Mouse (Mus musculus) hindbrain, embryonic 15.5 days (tissue): ENCODE measurements around the gene Ezh1. TPM values are rescaled to one million over a fixed set of nuclear protein-coding genes. Genes with fewer than 3 reads are reported as not detected.
"Not testable (repeated sequence)": the region's sequence is repeated elsewhere in the genome, so short reads cannot be mapped to it uniquely, and the experiment has no call there.

ENCODE experiments used
- ATAC-seq: fragments of 200-750 bp; cut with Nextera tagmentation; 2 replicates; pipeline ENCODE4 v1.8.0; 2017; ENCODE audit warnings: low read depth, moderate number of reproducible peaks, moderate TSS enrichment; ENCODE audit not compliant: low FRiP score
- H3K27ac ChIP-seq: fragments of 300-500 bp; sonication (generic); replicated peaks from 2 replicates; pipeline ENCODE4 v1.5.1; 2015; ENCODE audit warnings: mild to moderate bottlenecking, inconsistent platforms
- H3K27me3 ChIP-seq: fragments of 300-500 bp; sonication (generic); 2 replicates; pipeline ENCODE4 v1.6.1; 2015; ENCODE audit warnings: control low read depth, inconsistent platforms
- H3K36me3 ChIP-seq: fragments of 300-500 bp; sonication (generic); 2 replicates; pipeline ENCODE4 v1.6.1; 2015; ENCODE audit warnings: control low read depth, inconsistent platforms
- H3K4me1 ChIP-seq: fragments of 300-500 bp; sonication (generic); replicated peaks from 2 replicates; pipeline ENCODE4 v1.6.1; 2015; ENCODE audit warnings: control low read depth, inconsistent platforms
- H3K4me2 ChIP-seq: fragments of 300-500 bp; sonication (generic); 2 replicates; pipeline ENCODE4 v1.6.1; 2015; ENCODE audit warnings: moderate library complexity, mild to moderate bottlenecking, inconsistent platforms
- H3K4me3 ChIP-seq: fragments of 300-500 bp; sonication (generic); 2 replicates; pipeline ENCODE4 v1.5.1; 2015; ENCODE audit warnings: mild to moderate bottlenecking, inconsistent platforms
- H3K9ac ChIP-seq: fragments of 300-500 bp; sonication (generic); 2 replicates; pipeline ENCODE4 v1.6.1; 2015; ENCODE audit warnings: inconsistent platforms
- H3K9me3 ChIP-seq: fragments of 300-500 bp; sonication (generic); 2 replicates; pipeline ENCODE4 v1.6.1; 2016; ENCODE audit warnings: control low read depth, inconsistent platforms
- WGBS: fragments of 180-500 bp; shearing (Covaris S2); methylation state at CpG from one replicate; pipeline ENCODE4 v1.1.7; 2015; 5-methylcytosine and 5-hydroxymethylcytosine counted together
- polyA plus RNA-seq: library from polyadenylated mRNA; unstranded; fragments of >200 nt; fragmentation: Nextera tagmentation; extraction: Ambion mirVana; gene quantifications from 2 replicates; pipeline ENCODE4 v1.2.1, GENCODE M21; 2015

Ezh1 gene
- polyA plus RNA-seq, 1 experiment from 2014 or later, result 27.4 TPM

DNA sequence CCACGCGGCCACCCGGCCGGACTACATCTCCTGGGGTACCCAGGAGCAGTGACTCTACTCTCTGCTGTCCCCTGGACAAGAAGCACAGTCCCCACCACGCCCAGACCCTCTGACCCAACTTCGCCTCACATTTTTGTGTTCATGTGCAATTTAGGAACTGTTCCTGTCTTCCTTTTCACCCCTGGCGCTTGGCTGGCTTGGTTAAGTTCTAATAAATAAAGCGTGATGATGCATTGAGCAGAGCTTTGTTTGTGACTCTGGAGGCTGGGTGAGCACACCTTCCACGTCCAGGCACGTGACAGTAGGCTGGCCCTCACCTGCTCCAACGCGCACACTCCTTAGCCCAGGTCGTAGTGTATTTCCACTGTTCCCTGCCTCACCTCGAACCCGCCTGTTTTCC lies 64.7 kb downstream of the Ezh1 start:
- peaks cover 10% of the 10 kb centered on the region for H3K4me1 ChIP-seq
- H3K36me3 ChIP-seq, result peaks cover 20% of the 10 kb centered on the region; the same call in 1 of the 2 replicates
- H3K4me2 ChIP-seq, result no peak overlapping the region
- no peak overlapping the region for H3K4me3 ChIP-seq
- no peak for ATAC-seq
- no peak overlapping the region for H3K27ac ChIP-seq
- H3K27me3 ChIP-seq, result peaks cover 39% of the 10 kb centered on the region
- no peak overlapping the region for H3K9ac ChIP-seq
- H3K9me3 ChIP-seq, result no peaks in the 10 kb centered on the region
- 91% methylated on average over 15 of the region's 15 CpGs for WGBS

DNA sequence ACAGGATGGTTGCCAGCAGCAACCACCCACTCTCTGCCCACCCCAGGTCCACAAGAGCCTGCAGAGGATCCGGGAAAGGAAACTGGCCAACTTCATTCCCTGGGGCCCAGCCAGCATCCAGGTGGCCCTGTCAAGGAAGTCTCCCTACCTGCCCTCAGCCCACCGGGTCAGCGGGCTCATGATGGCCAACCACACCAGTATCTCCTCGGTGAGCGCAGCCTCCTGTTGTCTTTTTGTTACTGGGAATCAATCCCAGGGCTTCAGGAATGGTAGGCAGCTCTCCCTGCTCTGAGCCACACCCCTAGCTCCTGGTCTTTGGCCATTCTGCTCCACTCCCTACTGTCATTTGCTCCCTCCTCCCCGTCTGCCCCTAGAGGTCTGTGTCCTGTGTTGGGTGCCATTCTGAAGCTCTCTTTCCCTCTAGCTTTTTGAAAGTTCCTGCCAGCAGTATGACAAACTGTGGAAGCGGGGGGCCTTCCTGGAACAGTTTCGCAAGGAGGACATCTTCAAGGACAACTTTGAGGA lies 65.2 kb downstream of the Ezh1 start:
- not testable (repeated sequence) for H3K27ac ChIP-seq, H3K4me2 ChIP-seq, H3K9me3 ChIP-seq, H3K4me3 ChIP-seq, ATAC-seq, H3K9ac ChIP-seq
- Histone ChIP-seq H3K4me1 (peaks cover 15% of the 10 kb centered on the region), H3K36me3 (0 out of 2 replicates have a peak, but pooled peaks cover 16% of the 10 kb centered on the region), H3K27me3 (peaks cover 34% of the 10 kb centered on the region)
- WGBS, result 79% methylated on average over 8 of the region's 8 CpGs

DNA sequence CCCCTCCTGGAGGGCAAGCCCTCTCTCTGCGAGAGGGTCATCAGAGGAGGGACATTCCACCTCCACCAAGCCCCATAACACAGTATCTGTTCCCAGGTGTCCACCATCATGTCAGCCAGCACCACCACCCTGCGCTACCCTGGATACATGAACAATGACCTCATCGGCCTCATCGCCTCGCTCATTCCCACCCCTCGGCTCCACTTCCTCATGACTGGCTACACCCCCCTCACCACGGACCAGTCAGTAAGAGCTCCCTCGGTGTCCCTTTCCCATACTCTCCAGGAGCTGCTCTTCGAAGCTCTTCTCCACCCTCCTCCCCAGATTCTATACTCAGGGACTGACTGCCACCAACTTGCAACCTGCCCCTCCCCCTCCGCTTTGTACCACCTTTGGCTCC lies 66.1 kb downstream of the Ezh1 start:
- H3K9ac ChIP-seq, H3K4me2 ChIP-seq, H3K9me3 ChIP-seq, ATAC-seq, H3K4me3 ChIP-seq, H3K27ac ChIP-seq: not testable (repeated sequence)
- peaks cover 26% of the 10 kb centered on the region for H3K27me3 ChIP-seq
- H3K4me1 ChIP-seq, result peaks cover 20% of the 10 kb centered on the region
- 0 out of 2 replicates have a peak, but pooled peaks cover 11% of the 10 kb centered on the region for H3K36me3 ChIP-seq
- 81% methylated on average over 10 of the region's 10 CpGs for WGBS

DNA sequence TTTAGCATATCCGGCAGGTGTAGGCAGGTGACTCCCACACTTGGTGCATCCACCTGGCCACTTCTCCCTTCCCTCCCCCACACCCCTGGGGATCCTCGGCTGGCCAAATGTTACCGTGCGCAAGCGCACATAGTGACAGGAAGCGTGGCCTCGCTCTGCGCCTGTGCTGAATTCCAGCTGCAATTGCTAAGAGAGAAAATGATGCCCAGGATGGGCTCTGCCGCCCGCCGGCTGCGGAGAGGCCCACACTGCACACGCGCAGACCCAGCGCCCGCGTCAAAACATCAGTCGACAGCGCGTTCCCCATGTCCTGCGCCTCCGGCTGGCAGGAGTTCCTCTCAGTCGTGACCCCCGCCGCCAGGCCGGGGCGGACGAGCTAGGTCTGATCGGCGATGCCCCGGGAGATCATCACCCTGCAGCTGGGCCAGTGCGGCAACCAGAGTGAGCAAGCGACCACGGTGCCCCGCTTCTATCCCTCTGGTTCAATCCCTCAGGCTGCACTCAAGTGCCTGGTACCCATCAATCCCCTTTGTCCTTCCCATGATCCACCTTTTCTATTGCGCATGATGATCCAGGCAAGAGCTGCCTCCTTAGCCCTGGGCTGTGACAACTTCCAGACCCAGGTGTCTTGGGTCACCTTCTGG lies 70.4 kb downstream of the Ezh1 start, which contains the start of gene Tubg2:
Gene Tubg2, plus strand, starts transcription at position 180 of the 644 bp plus-strand sequence.
- peak within 1 kb of the TSS; percentile 95 for H3K27ac ChIP-seq
- no peaks in the 10 kb centered on the region for H3K9me3 ChIP-seq
- WGBS, result 1% methylated on average over 36 of the region's 36 CpGs
- peaks cover 14% of the 10 kb centered on the region for H3K4me1 ChIP-seq
- H3K36me3 ChIP-seq, result 0 out of 2 replicates have a peak, but pooled peaks cover 6% of the 10 kb centered on the region
- peak within 1 kb of the TSS; percentile 92 for H3K4me2 ChIP-seq
- H3K4me3 ChIP-seq, result peak within 1 kb of the TSS; percentile 51
- H3K27me3 ChIP-seq, result no peaks in the 10 kb centered on the region
- H3K9ac ChIP-seq, result peak within 1 kb of the TSS; percentile 70
- peak; percentile 94 for ATAC-seq

DNA sequence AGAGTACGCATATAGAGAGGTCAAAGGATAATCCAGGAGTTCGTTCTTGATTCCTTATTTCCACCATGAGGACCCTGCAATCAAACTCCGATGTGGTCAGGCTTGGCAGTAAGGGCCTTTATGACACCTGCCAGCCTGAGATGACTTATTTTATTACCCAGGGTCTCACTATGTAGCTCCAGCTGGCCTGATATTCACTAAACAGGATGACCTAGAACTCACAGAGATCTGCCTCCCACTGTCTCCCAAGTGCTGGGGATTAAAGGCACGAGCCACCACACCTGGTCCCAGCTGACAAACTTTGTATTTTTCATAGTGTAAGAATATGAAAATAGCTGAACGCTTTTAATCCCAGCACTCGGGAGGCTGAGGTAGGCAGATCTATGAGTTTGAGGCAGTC lies 71.1 kb downstream of the Ezh1 start:
- ATAC-seq, result no peak
- Histone ChIP-seq H3K4me3 (peak overlapping the region; percentile 51; the same call in 1 of the 2 replicates), H3K36me3 (0 out of 2 replicates have a peak, but pooled peaks cover 6% of the 10 kb centered on the region), H3K9ac (peak overlapping the region; percentile 70; the same call in 1 of the 2 replicates), H3K27me3 (no peaks in the 10 kb centered on the region), H3K4me2 (peak overlapping the region; percentile 92), H3K27ac (peak overlapping the region; percentile 95), H3K9me3 (no peaks in the 10 kb centered on the region), H3K4me1 (peaks cover 14% of the 10 kb centered on the region)
- 73% methylated on average over 6 of the region's 6 CpGs for WGBS

DNA sequence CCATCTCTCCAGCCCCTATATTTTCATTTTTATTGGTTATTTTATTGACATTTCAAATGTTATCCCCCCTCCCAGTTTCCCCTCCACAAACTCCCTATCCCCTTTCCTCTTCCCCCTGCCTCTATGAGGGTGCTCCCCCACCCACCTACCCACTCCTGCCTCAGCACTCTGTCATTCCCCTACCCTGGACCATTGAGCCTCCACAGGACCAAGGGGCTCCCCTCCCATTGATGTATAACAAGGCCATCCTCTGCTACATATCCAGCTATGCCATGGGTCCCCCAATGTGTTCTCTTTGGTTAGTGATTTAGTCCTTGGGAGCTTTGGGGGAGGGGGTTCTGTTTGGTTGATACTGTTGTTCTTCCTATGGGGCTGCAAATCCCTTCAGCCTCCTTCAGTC lies 71.6 kb downstream of the Ezh1 start:
- no peak for ATAC-seq
- Histone ChIP-seq H3K27me3 (no peaks in the 10 kb centered on the region), H3K4me3 (no peak overlapping the region), H3K9me3 (no peaks in the 10 kb centered on the region), H3K4me2 (no peak overlapping the region), H3K27ac (no peak overlapping the region), H3K4me1 (peaks cover 15% of the 10 kb centered on the region), H3K9ac (no peak overlapping the region), H3K36me3 (0 out of 2 replicates have a peak, but pooled peaks cover 6% of the 10 kb centered on the region)

DNA sequence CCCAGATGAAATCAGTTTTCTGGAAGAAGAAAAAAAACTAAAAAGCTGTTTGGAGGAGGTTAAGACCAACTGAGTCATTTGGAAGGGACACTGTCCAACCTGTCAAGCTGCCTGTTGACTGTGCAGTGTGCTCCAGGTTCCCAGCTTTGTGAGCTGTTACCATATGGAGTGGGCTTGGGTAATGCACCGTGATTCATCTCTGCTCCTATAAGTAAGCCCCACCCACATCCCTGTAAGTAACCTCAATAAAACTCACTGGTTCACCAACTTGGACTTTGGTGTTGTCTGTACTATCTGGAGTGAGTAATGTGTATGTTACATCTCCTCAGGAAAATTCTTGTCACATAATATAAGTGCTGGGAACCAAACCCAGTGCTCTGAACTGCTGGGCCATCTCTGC lies 73.4 kb downstream of the Ezh1 start:
- Histone ChIP-seq H3K4me3 (no peak overlapping the region), H3K9ac (no peak overlapping the region), H3K4me2 (no peak overlapping the region), H3K27me3 (no peaks in the 10 kb centered on the region), H3K4me1 (peaks cover 24% of the 10 kb centered on the region), H3K9me3 (no peaks in the 10 kb centered on the region), H3K36me3 (no peaks in the 10 kb centered on the region), H3K27ac (no peak overlapping the region)
- ATAC-seq, result no peak
- 89% methylated on average over 1 of the region's 1 CpGs for WGBS

DNA sequence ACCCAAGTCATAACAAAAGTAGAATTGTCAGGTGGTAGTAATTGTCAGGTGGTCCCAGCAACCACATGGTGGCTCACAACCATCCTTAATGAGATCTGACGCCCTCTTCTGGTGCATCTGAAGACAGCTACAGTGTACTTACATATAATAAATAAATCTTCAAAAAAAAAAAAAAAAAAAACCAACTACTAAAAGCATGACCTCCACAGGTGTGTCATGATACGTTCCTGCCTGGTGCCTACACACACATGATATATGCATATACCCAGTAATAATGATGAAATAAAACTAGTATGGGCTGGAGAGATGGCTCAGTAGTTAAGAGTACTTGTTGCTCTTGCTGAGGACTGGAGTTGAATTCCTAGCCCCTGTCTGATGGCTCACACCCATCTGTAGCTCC lies 75.2 kb downstream of the Ezh1 start:
- peaks cover 27% of the 10 kb centered on the region for H3K4me1 ChIP-seq
- no peak for ATAC-seq
- no peak overlapping the region for H3K27ac ChIP-seq
- no peaks in the 10 kb centered on the region for H3K27me3 ChIP-seq
- no peak overlapping the region for H3K4me2 ChIP-seq
- H3K36me3 ChIP-seq, result no peaks in the 10 kb centered on the region
- H3K9me3 ChIP-seq, result no peaks in the 10 kb centered on the region
- H3K9ac ChIP-seq, result no peak overlapping the region
- no peak overlapping the region for H3K4me3 ChIP-seq
- 56% methylated on average over 2 of the region's 2 CpGs for WGBS

DNA sequence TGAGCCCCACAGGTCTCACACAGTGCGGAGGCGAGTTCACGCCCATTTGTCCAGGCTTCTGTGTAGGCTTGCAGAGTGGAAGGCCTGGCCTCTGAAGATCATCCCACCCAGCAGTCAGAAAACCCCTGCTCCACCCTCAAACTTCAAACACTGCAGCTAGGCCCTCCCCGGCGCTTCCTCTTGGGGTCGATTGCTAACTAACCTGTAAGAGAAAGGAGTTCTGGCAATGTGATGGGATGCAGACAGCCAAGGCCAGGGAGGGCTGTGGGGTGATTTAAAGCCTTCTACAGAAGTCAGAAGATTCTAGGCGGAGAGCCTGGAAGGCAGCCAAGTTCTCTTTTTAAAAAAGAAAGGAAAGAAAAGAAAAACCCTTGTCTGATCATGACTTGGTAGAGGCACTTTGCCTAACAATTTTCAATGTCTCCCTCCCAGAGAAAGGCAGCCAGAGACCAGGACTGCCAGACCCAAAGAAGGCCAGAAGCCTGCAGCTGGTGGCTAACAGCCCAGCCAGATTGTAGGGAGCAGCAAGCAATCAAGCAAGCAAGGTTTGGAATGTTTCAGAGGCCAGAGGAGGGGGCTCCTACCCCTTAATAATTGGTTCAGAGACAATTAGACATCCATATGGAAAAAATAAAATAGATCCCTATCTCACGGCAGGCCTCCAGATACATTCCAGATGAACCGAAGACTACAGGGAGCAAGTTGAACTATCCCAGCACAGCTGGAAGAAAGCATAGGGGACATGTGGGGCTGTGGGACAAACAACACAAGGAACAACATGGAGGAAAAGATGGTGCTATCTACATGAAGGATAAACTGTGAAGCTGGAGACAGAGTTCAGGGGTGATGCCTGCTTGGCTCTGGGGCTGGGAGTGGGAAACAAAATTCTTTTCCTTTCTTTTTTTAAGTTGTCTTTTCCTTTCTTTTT lies 76.8 kb downstream of the Ezh1 start:
- Histone ChIP-seq H3K4me1 (peaks cover 21% of the 10 kb centered on the region), H3K9ac (no peak overlapping the region; the same call in 1 of the 2 replicates), H3K36me3 (no peaks in the 10 kb centered on the region), H3K4me2 (no peak overlapping the region), H3K9me3 (no peaks in the 10 kb centered on the region), H3K27me3 (no peaks in the 10 kb centered on the region), H3K27ac (peak overlapping the region; percentile 59), H3K4me3 (no peak overlapping the region)
- no peak for ATAC-seq
- 47% methylated on average over 9 of the region's 9 CpGs for WGBS

DNA sequence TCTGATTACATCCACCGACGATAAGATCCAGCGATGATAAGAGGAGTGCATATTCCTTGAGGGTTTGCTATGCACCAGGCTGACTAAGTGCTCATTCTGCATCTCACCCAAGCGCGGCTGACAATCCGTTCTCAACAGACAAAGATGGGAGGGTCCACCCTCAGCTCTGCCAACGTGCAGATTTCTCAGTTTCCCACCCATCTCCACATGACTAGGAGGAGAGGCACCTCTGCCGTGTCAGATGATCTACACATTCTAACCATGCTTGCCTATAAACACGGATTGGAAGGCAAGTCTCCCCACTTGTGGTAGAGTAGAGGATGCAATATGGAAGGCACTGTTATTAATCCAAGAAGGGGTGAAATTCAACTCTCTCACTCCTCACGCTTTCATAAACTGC lies 77.5 kb downstream of the Ezh1 start:
- no peak for ATAC-seq
- Histone ChIP-seq H3K4me3 (no peak overlapping the region), H3K27ac (peak overlapping the region; percentile 59), H3K4me1 (peaks cover 25% of the 10 kb centered on the region), H3K4me2 (no peak overlapping the region), H3K27me3 (no peaks in the 10 kb centered on the region), H3K36me3 (no peaks in the 10 kb centered on the region), H3K9me3 (no peaks in the 10 kb centered on the region), H3K9ac (no peak overlapping the region)
- 70% methylated on average over 10 of the region's 10 CpGs for WGBS

DNA sequence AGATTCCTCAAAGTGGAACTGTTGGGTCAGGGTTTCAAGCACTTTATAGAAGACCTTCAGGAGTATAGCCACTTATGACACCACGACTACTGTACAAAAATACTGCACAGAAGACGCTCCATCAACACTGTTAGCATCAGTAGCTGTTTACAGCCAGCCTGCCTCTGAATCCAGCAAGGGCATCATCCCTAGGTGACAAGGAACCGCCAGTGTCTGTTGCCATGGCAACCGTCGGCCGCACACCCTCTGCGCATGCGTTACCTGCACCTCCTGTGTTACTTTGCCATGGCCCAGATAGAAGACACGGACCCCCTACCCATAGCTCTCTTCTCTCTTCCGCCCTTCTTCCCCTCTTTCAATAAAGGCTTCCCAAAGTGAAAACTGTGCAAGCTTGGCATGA lies 79.9 kb downstream of the Ezh1 start:
- no peak overlapping the region for H3K9ac ChIP-seq
- H3K9me3 ChIP-seq, result no peaks in the 10 kb centered on the region
- 10% methylated on average over 10 of the region's 10 CpGs for WGBS
- peaks cover 29% of the 10 kb centered on the region for H3K4me1 ChIP-seq
- ATAC-seq, result peak; percentile 74
- H3K36me3 ChIP-seq, result no peaks in the 10 kb centered on the region
- H3K27me3 ChIP-seq, result no peaks in the 10 kb centered on the region
- no peak overlapping the region for H3K4me3 ChIP-seq
- peak overlapping the region; percentile 70 for H3K27ac ChIP-seq
- peak overlapping the region; percentile 31 for H3K4me2 ChIP-seq
